Comparison of ENCODE assay signal across 27 mouse cellular contexts in genomic region chr9:50832162-50832561, GRCm38 (mm10). TPM values are rescaled to one million over a fixed set of nuclear protein-coding genes. Genes with fewer than 3 reads are reported as not detected.
DNase-seq lines count a peak whose midpoint lies in the region; ATAC-seq lines count a peak whose summit lies in the region.
"Had no signal": no experiment of that assay in that cellular context is flagged by ENCODE, and none has a peak within 500 bp of the region (broad histone marks: within the 10 kb centered on the region; RNA-seq: fewer than 3 reads in every experiment).

No protein-coding gene starts in this region.

- intact Hi-C loops in left cerebral cortex, postnatal 14 days (cut with DNase I) = no loop called here

- H3K9me3 ChIP-seq in liver, embryonic 15.5 days (replicated peaks) = no peaks in the 10 kb centered on the region
- H3K9me3 ChIP-seq: hindbrain, embryonic 10.5 days; hindbrain, embryonic 15.5 days; midbrain, embryonic 10.5 days; midbrain, embryonic 15.5 days; neural tube, embryonic 15.5 days had no signal

- H3K4me3 ChIP-seq in liver, embryonic 15.5 days (replicated peaks) = no peak overlapping the region
- H3K4me3 ChIP-seq: hindbrain, embryonic 10.5 days; hindbrain, embryonic 15.5 days; midbrain, embryonic 10.5 days; midbrain, embryonic 15.5 days; neural tube, embryonic 15.5 days had no signal

- no peaks in the 10 kb centered on the region for H3K27me3 ChIP-seq in liver, embryonic 15.5 days
- H3K27me3 ChIP-seq: hindbrain, embryonic 15.5 days; midbrain, embryonic 15.5 days; neural tube, embryonic 15.5 days had no signal

- H3K9ac ChIP-seq in liver, embryonic 15.5 days = no peak overlapping the region
- H3K9ac ChIP-seq: hindbrain, embryonic 15.5 days; lung, embryonic 14.5 days; midbrain, embryonic 15.5 days; neural tube, embryonic 15.5 days had no signal

- peak; percentile 50 for DNase-seq in layer of hippocampus, adult 9-11 months
- DNase-seq in layer of hippocampus, postnatal 14 days (ENCODE audit: low spot score in 2 of 2) = no peak
- peak; percentile 31 for DNase-seq in right cerebral cortex, adult 18-20 months
- no peak for DNase-seq in right cerebral cortex, postnatal 14 days
- DNase-seq in left cerebral cortex, postnatal 14 days (ENCODE audit: low spot score in 2 of 2) = no peak
- DNase-seq: adrenal gland, adult 2 months; adrenal gland, postnatal 36 days; B cell, adult 2 months; cerebellum, adult 8-10 months; cerebellum, postnatal 25 days; gastrocnemius, postnatal 10 days; heart, postnatal 14 days; kidney, adult 11 months; kidney, postnatal 14 days; left cerebral cortex, postnatal 4 days; lung, embryonic 14.5 days; lung, postnatal 14 days; retina, postnatal 1 day had no signal

- peak overlapping the region; percentile 51; the same call in 1 of the 2 replicates for H3K27ac ChIP-seq in liver, embryonic 15.5 days (replicated peaks)
- H3K27ac ChIP-seq: hindbrain, embryonic 10.5 days; hindbrain, embryonic 15.5 days; midbrain, embryonic 10.5 days; midbrain, embryonic 15.5 days; neural tube, embryonic 15.5 days had no signal

- H3K36me3 ChIP-seq in liver, embryonic 15.5 days (replicated peaks) = 0 out of 2 replicates have a peak, but pooled peaks cover 10% of the 10 kb centered on the region

- 91% methylated on average over 4 of the region's 4 CpGs for WGBS in liver, embryonic 15.5 days (ENCODE audit: insufficient replicate concordance)

- H3K4me2 ChIP-seq in liver, embryonic 15.5 days = no peak overlapping the region
- H3K4me2 ChIP-seq: hindbrain, embryonic 15.5 days; lung, embryonic 14.5 days; midbrain, embryonic 15.5 days; neural tube, embryonic 15.5 days had no signal

- ATAC-seq in liver, embryonic 15.5 days (ENCODE audit: insufficient read depth) = no peak
- ATAC-seq: activated CD4-positive, CD25-positive, alpha-beta regulatory T cell, adult 4 months; forebrain, embryonic 16.5 days; inflammation-experienced regulatory T-cells, adult 6 months; midbrain, embryonic 15.5 days had no signal

- H3K4me1 ChIP-seq in liver, embryonic 15.5 days (replicated peaks) = peaks cover 48% of the 10 kb centered on the region
- H3K4me1 ChIP-seq: hindbrain, embryonic 10.5 days; hindbrain, embryonic 15.5 days; midbrain, embryonic 10.5 days; midbrain, embryonic 15.5 days; neural tube, embryonic 15.5 days had no signal

RNA-seq across cellular contexts. Expression of gene Ppp2r1b, which starts 12.9 kb away (rescaled TPM):
- total RNA-seq in layer of hippocampus, postnatal 14 days (2021) = 10 to 100 TPM; 14.3 to 16.8 TPM
- polyA plus RNA-seq in liver, embryonic 15.5 days (2015; fragmentation: Nextera tagmentation; extraction: Ambion mirVana) = 68.8 and 70.2 TPM in 2 replicates
- 10 to 100 TPM; 19.7 to 21.6 TPM for total RNA-seq in left cerebral cortex, postnatal 14 days (2021)

RNA-seq across cellular contexts. Expression of gene 1110032A03Rik, which starts 56.8 kb away (rescaled TPM):
- total RNA-seq in layer of hippocampus, postnatal 14 days (2021) = 10 to 100 TPM; 30.3 to 31.9 TPM
- 17.4 and 18.6 TPM in 2 replicates for polyA plus RNA-seq in liver, embryonic 15.5 days (2015; fragmentation: Nextera tagmentation; extraction: Ambion mirVana)
- total RNA-seq in left cerebral cortex, postnatal 14 days (2021) = 10 to 100 TPM; 29.2 to 30.4 TPM

RNA-seq across cellular contexts. Expression of gene Alg9, which starts 57.3 kb away (rescaled TPM):
- total RNA-seq in layer of hippocampus, postnatal 14 days (2021) = 10 to 100 TPM; 29.7 to 31.8 TPM
- polyA plus RNA-seq in liver, embryonic 15.5 days (2015; fragmentation: Nextera tagmentation; extraction: Ambion mirVana) = 14.3 and 14.4 TPM in 2 replicates
- 10 to 100 TPM; 28.8 to 29.9 TPM for total RNA-seq in left cerebral cortex, postnatal 14 days (2021)

Comparison
In these comparisons a context has a peak if more than half of its experiments do, and no peak if none do; other contexts are left out.
1. DNase-seq: peak in layer of hippocampus, adult 9-11 months (single experiment) and right cerebral cortex, adult 18-20 months (single experiment); none in layer of hippocampus, postnatal 14 days (0 of 2), right cerebral cortex, postnatal 14 days (single experiment) and left cerebral cortex, postnatal 14 days (0 of 2).